Mouse (Mus musculus): ENCODE results near the gene Slc22a14. TPM values are rescaled to one million over a fixed set of nuclear protein-coding genes. Genes with fewer than 3 reads are reported as not detected.
"Not testable (repeated sequence)": the region's sequence is repeated elsewhere in the genome, so short reads cannot be mapped to it uniquely, and the experiment has no call there.

Slc22a14 gene
- polyA plus RNA-seq, 1 experiment from 2014 or later: not detected

DNA sequence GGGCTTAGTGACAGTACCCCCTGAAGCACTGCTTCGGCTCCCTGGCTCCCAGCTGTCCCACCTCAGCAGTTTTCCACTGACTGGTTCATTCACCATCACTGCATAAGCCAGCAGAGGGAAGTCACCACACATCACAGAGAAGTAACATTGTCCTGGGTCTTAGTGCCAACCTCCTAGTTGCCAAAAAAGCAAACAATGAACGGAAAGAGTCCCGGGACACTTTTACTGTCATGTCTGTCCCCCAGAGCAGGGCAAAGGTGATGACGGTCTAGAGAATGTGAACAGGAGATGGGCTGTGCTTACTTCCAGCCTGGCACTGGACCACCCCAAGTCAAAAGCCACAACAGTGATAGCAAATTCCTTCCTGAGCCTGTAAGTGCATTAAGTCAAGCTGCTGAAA lies 126.6 kb downstream of the Slc22a14 start:
- Histone ChIP-seq H3K4me1 (replicated peaks; ENCODE audit: control insufficient read depth, insufficient read depth) (no peaks in the 10 kb centered on the region), H3K9ac (ENCODE audit: low read length) (no peak overlapping the region), H3K27me3 (ENCODE audit: control insufficient read depth, insufficient read depth, low read length) (no peaks in the 10 kb centered on the region), H3K27ac (replicated peaks) (no peak overlapping the region), H3K9me3 (ENCODE audit: control insufficient read depth, low read length) (no peaks in the 10 kb centered on the region), H3K36me3 (ENCODE audit: control insufficient read depth, insufficient read depth, low read length) (peaks cover 4% of the 10 kb centered on the region; the same call in 1 of the 2 replicates), H3K4me3 (ENCODE audit: low read depth, low read length) (no peak overlapping the region), H3K4me2 (replicated peaks; ENCODE audit: low read depth) (no peak overlapping the region)
- no peak for TF ChIP-seq CTCF (IDR thresholded peaks at IDR 0.05; ENCODE audit: low read depth)
- no peak for ATAC-seq (ENCODE audit: low FRiP score, low TSS enrichment)
- no peak for DNase-seq (ENCODE audit: low spot score)
- WGBS: 91% methylated on average over 4 of the region's 4 CpGs

DNA sequence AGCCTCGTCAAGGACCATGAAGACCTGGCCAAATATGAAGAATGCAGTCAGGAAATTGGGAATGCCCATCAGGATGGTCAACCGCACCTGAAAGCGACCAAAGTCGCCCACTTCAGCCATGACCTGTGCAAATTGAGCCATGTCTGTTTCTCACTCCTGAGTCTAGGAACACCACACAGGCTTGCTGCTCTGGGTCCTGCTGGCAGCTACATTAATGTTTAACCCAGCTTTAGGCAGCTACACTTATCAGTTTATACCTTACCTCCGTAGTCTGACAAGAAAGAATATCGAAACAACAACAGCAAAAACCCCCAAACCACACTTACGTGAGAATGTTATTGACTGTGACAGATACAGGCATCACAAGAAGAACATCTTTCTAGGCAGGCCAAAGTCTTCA lies 133.8 kb downstream of the Slc22a14 start:
- Histone ChIP-seq H3K27ac (replicated peaks) (no peak overlapping the region), H3K4me2 (replicated peaks; ENCODE audit: low read depth) (no peak overlapping the region)

DNA sequence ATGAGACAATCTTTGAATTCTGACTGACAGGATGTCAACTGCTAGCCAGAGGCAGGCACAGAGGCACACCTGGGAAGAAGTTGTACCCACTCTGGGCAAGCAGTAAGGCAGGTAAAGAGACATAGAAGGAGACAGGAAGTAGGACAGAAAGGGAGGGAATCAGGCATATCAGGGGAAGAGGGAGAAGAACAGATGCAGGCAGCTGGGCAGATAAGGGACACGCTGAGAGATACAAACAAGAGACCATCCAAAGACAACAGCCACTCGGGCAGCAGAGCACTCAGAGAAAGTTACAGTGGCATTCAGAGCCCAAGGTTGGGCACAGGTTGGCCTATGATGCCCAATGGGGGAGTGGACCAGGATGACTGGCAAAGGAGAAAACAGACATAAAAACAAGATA lies 134.5 kb downstream of the Slc22a14 start:
- no peak overlapping the region for H3K4me2 ChIP-seq (replicated peaks; ENCODE audit: low read depth)
- no peaks in the 10 kb centered on the region for H3K36me3 ChIP-seq (ENCODE audit: control insufficient read depth, insufficient read depth, low read length)
- H3K27ac ChIP-seq (replicated peaks): no peak overlapping the region
- WGBS: 76% methylated on average over 2 of the region's 2 CpGs
- H3K4me1 ChIP-seq (replicated peaks; ENCODE audit: control insufficient read depth, insufficient read depth): no peaks in the 10 kb centered on the region
- H3K9ac ChIP-seq (ENCODE audit: low read length): no peak overlapping the region
- no peak for ATAC-seq (ENCODE audit: low FRiP score, low TSS enrichment)
- no peak for DNase-seq (ENCODE audit: low spot score)
- H3K9me3 ChIP-seq (ENCODE audit: control insufficient read depth, low read length): no peaks in the 10 kb centered on the region
- H3K27me3 ChIP-seq (ENCODE audit: control insufficient read depth, insufficient read depth, low read length): no peaks in the 10 kb centered on the region
- H3K4me3 ChIP-seq (ENCODE audit: low read depth, low read length): no peak overlapping the region
- TF ChIP-seq CTCF (IDR thresholded peaks at IDR 0.05; ENCODE audit: low read depth): no peak
- no peak for TF ChIP-seq EP300 (optimal IDR thresholded peaks at IDR 0.05)

More for the DNA sequence above, 133.8 kb downstream of the Slc22a14 start:
- ATAC-seq (ENCODE audit: low FRiP score, low TSS enrichment) (no peak), DNase-seq (ENCODE audit: low spot score) (no peak)
- no peak overlapping the region for H3K9ac ChIP-seq (ENCODE audit: low read length)
- H3K27me3 ChIP-seq (ENCODE audit: control insufficient read depth, insufficient read depth, low read length): no peaks in the 10 kb centered on the region
- H3K4me1 ChIP-seq (replicated peaks; ENCODE audit: control insufficient read depth, insufficient read depth): no peaks in the 10 kb centered on the region
- TF ChIP-seq CTCF (IDR thresholded peaks at IDR 0.05; ENCODE audit: low read depth) (no peak), EP300 (optimal IDR thresholded peaks at IDR 0.05) (no peak)
- 67% methylated on average over 7 of the region's 7 CpGs for WGBS
- no peaks in the 10 kb centered on the region for H3K36me3 ChIP-seq (ENCODE audit: control insufficient read depth, insufficient read depth, low read length)
- H3K4me3 ChIP-seq (ENCODE audit: low read depth, low read length): no peak overlapping the region
- no peaks in the 10 kb centered on the region for H3K9me3 ChIP-seq (ENCODE audit: control insufficient read depth, low read length)

DNA sequence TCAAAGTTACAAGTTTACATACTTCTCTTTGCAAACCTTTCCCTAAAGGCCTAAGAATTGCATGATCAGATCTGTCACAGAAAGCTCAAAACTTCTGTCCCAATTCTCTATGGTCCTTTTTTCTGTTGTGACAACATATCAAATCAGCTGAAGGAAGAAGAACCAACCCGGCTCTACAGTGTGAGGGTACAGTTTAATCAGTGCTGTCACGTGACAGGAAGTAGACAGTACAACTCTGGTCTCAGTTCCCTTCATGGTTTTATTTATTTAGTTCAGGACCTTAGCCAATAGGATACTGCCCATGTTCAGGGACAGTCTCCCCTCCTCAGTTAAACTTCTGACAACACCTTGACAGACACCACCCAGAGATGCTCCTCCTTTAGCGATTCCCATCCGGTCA lies 145.1 kb downstream of the Slc22a14 start:
- 81% methylated on average over 4 of the region's 4 CpGs for WGBS
- Histone ChIP-seq H3K4me2 (replicated peaks; ENCODE audit: low read depth) (no peak overlapping the region), H3K9ac (ENCODE audit: low read length) (no peak overlapping the region), H3K27me3 (ENCODE audit: control insufficient read depth, insufficient read depth, low read length) (no peaks in the 10 kb centered on the region), H3K4me1 (replicated peaks; ENCODE audit: control insufficient read depth, insufficient read depth) (no peaks in the 10 kb centered on the region), H3K36me3 (ENCODE audit: control insufficient read depth, insufficient read depth, low read length) (no peaks in the 10 kb centered on the region), H3K27ac (replicated peaks) (no peak overlapping the region), H3K4me3 (ENCODE audit: low read depth, low read length) (no peak overlapping the region), H3K9me3 (ENCODE audit: control insufficient read depth, low read length) (no peaks in the 10 kb centered on the region)
- ATAC-seq (ENCODE audit: low FRiP score, low TSS enrichment): no peak
- TF ChIP-seq CTCF (IDR thresholded peaks at IDR 0.05; ENCODE audit: low read depth) (no peak), EP300 (optimal IDR thresholded peaks at IDR 0.05) (no peak)
- DNase-seq (ENCODE audit: low spot score): no peak

DNA sequence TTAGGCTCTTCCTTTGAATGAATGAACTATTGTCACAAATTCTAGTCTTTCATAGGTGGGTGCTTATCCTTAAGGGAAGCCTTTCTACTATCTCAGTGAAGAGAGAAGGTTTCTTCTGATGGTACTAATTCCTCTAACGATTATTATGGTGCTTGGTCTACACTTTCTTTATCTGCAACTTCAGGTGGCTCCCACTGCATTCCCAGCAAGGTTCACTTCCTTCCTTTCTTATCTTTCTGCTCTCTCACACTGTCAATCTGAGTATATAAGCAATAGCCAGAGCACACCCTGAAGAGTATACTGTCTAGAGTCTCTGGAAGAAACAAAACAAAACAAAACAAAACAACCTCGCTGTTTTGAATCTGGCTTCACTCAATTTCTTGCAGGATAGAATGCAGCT lies 145.7 kb downstream of the Slc22a14 start:
- Histone ChIP-seq H3K9ac (ENCODE audit: low read length) (no peak overlapping the region), H3K27me3 (ENCODE audit: control insufficient read depth, insufficient read depth, low read length) (no peaks in the 10 kb centered on the region), H3K27ac (replicated peaks) (no peak overlapping the region), H3K36me3 (ENCODE audit: control insufficient read depth, insufficient read depth, low read length) (no peaks in the 10 kb centered on the region), H3K9me3 (ENCODE audit: control insufficient read depth, low read length) (no peaks in the 10 kb centered on the region), H3K4me1 (replicated peaks; ENCODE audit: control insufficient read depth, insufficient read depth) (no peaks in the 10 kb centered on the region), H3K4me2 (replicated peaks; ENCODE audit: low read depth) (no peak overlapping the region), H3K4me3 (ENCODE audit: low read depth, low read length) (no peak overlapping the region)
- DNase-seq (ENCODE audit: low spot score) (no peak), ATAC-seq (ENCODE audit: low FRiP score, low TSS enrichment) (no peak)
- WGBS: 73% methylated on average over 2 of the region's 2 CpGs
- TF ChIP-seq CTCF (IDR thresholded peaks at IDR 0.05; ENCODE audit: low read depth) (no peak), EP300 (optimal IDR thresholded peaks at IDR 0.05) (no peak)

DNA sequence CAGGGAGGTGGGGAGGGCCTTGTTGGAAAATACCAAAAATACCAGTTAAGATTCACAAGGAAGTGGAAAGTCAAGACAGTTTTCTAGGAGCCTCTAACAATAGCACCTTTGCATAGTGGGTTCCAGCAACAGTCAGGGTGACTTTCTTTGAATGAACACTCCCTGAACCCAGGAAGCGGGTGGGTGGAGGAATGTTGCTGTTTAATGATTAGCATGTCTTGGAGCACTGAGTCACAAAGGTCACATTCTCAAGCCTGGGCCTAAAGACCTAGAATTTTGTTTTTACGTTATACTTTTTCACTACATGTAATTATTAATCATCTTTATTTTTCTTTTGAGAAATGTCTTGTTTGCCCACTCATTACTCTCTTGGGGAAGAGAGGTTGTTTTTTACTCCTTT lies 150.0 kb downstream of the Slc22a14 start:
- H3K27me3 ChIP-seq (ENCODE audit: control insufficient read depth, insufficient read depth, low read length): not testable (repeated sequence)
- 81% methylated on average over 2 of the region's 2 CpGs for WGBS

More for the DNA sequence above, 150.0 kb downstream of the Slc22a14 start:
- not testable (repeated sequence) for H3K27ac ChIP-seq (replicated peaks); DNase-seq (ENCODE audit: low spot score); H3K9ac ChIP-seq (ENCODE audit: low read length); ATAC-seq (ENCODE audit: low FRiP score, low TSS enrichment); H3K36me3 ChIP-seq (ENCODE audit: control insufficient read depth, insufficient read depth, low read length); H3K4me3 ChIP-seq (ENCODE audit: low read depth, low read length); H3K9me3 ChIP-seq (ENCODE audit: control insufficient read depth, low read length); H3K4me2 ChIP-seq (replicated peaks; ENCODE audit: low read depth); H3K4me1 ChIP-seq (replicated peaks; ENCODE audit: control insufficient read depth, insufficient read depth)
